Mouse (Mus musculus): ENCODE data around the gene Dnase1.

- TF ChIP-seq CTCF (IDR thresholded peaks at IDR 0.05; ENCODE audit: borderline replicate concordance, insufficient read depth, low read depth, low read length) (no peak), POLR2A (IDR thresholded peaks at IDR 0.05; ENCODE audit: borderline replicate concordance, insufficient read depth, low read length) (no peak)
Measured at GRCm38 (mm10) chr16:4044093-4044492, 7.4 kb downstream of the Dnase1 start.
